Mouse (Mus musculus): ENCODE measurements around the gene Nt5dc1.
"Not testable (repeated sequence)": the region's sequence is repeated elsewhere in the genome, so short reads cannot be mapped to it uniquely, and the experiment has no call there.

Gene Nt5dc1

DNA sequence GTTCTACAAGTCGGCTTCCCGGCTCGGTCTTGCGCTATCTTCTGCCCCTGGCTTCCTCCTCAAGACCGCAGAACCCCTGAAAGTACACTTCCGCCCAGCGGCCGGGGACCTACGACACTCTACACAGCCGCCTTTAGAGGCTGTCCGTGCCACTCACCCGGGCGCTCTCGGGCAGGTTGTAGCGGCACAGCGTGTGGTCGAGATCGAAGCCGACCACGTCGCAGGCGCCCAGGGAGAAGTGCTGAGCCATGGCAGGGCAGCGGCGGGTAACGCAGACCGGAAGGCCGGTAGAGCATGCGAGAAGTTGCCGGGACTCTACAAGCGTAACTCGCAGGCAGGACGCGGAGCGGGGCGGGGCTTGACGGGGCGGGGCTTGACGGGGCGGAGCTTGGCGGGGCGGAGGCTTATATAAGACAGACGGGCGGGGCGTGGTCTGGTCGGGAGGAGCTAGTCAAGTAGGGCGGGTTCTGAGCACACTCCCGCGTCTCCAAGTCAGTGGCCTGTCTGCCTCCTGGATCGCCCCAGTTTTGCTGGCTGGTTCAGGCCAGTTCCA lies at the start of gene Nt5dc1:
Gene Nt5dc1, minus strand, starts transcription at position 349 of the 553 bp plus-strand sequence.
- peak; percentile 77 to 85 for DNase-seq (ENCODE audit: low spot score in 2 of 2)

GRCm38 (mm10) chr10:34464321-34464720 lies 46.0 kb upstream of the Nt5dc1 start:
- DNase-seq (ENCODE audit: low spot score in 2 of 2): no peak

- no peak for DNase-seq (ENCODE audit: low spot score in 2 of 2)
These were observed 43.1 kb upstream of the Nt5dc1 start for GRCm38 (mm10) chr10:34461451-34461850.

DNA sequence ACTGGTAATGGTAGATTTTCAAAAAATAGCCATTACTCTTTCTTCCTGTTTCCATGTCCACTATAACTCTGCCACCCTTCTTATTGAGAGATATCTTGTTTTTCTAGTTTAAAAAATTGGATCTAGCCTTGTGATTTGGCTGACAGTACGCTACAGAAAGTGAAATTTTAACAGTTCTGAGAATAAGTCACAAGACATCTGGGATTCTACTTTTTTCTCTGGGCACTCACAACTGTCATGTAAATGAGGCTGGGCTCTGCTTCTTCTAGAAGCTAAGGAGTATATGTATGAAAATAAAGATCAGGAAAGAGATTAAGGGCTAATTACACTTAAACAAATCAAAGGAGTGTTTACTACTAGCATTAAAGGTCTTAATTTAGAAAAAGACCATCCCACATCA lies 31.1 kb upstream of the Nt5dc1 start:
- no peak for DNase-seq (ENCODE audit: low spot score in 2 of 2)

DNA sequence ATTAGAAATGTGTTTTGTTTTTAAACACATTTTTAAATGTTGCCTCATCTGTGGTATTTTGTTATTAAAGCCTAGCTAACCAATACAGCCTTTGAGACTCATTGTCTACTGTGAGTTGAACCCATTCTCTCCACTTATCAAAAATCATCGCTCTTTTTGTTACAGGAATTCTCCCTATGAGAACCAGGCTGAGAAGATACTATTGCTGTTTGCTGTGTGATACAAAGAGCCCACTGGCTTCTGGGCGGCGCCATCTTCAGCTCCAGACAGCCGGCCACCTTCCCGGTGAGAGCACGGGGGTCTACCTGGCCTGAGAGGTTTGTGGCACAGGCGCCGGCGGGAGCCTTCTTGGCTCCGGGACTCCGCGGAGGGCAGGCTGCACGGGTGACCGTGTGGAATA lies 15.8 kb upstream of the Nt5dc1 start:
- not testable (repeated sequence) for DNase-seq (ENCODE audit: low spot score in 2 of 2)

GRCm38 (mm10) chr10:34431783-34432182 lies 13.4 kb upstream of the Nt5dc1 start:
- no peak for DNase-seq (ENCODE audit: low spot score in 2 of 2)

GRCm38 (mm10) chr10:34418794-34419193 lies 442 bp upstream of the Nt5dc1 start:
- not testable (repeated sequence) for DNase-seq (ENCODE audit: low spot score in 2 of 2)

DNA sequence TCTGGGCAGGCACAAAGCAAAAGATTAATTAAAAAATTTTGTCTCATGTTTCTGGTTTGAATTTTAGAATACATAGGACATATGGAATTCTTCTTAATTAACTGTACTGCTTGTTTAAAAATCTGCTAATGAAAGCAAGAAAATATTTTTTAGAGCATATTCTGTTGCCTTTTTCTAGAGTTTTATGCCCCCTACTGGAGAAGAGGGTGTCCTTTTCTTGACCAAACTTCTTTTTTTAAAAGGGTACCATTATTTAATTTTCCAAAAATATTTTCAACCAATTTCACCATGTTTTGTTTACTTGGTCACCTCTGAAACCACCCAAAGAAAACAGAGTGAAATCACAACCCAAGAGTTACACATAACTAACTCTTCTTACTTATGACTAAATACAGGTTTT lies 19.1 kb downstream of the Nt5dc1 start:
- DNase-seq (ENCODE audit: low spot score in 2 of 2): no peak

DNA sequence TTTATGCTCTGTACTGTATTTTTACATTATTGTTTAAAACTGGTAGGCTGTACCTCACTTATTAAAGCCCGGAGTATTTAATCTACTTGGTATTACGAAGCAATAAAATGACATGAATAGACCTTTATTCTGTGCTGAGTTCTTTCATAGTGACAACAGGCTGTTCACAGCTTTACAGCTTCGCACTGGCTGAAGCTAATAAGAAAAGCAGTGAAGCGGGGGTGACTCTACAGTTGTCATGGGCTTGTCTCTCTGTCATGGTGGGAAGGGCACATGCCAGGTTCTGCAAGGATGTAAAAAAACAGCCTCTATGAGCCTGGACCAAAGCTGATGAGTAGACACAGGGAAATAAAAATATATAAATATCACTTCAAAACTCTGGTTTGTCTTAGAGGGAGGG lies 21.4 kb downstream of the Nt5dc1 start:
- no peak for DNase-seq (ENCODE audit: low spot score in 2 of 2)

- DNase-seq (ENCODE audit: low spot score in 2 of 2): no peak
These were observed 28.7 kb downstream of the Nt5dc1 start, which contains the start of gene Col10a1 for GRCm38 (mm10) chr10:34389681-34390080. TSS of gene Col10a1 (plus strand) at chr10:34389981.

GRCm38 (mm10) chr10:34385636-34386035 lies 32.7 kb downstream of the Nt5dc1 start:
- DNase-seq (ENCODE audit: low spot score in 2 of 2): no peak

GRCm38 (mm10) chr10:34373332-34373731 lies 45.0 kb downstream of the Nt5dc1 start:
- DNase-seq (ENCODE audit: low spot score in 2 of 2): no peak

GRCm38 (mm10) chr10:34368138-34368537 lies 50.2 kb downstream of the Nt5dc1 start:
- no peak for DNase-seq (ENCODE audit: low spot score in 2 of 2)

GRCm38 (mm10) chr10:34363756-34364155 lies 54.6 kb downstream of the Nt5dc1 start:
- DNase-seq (ENCODE audit: low spot score in 2 of 2): no peak

GRCm38 (mm10) chr10:34358263-34358662 lies 60.1 kb downstream of the Nt5dc1 start:
- no peak for DNase-seq (ENCODE audit: low spot score in 2 of 2)

DNA sequence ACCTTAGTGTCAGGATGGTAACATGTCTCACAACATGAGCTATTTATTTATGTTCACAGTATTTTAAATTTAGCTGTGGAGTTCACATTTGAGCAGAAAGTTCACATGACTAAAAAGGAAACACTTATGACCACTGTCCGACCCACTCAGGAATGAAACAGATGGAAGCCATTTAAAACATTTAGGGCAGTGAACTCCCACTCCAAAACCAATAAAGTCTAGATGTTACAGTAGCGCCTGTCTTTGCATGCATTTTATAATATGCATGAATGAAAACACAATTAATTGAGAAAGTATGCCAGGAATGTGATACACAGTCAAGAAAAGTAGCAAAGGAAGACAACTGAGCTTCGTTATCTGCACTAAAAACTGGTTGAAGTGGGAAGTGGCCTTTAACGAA lies 66.2 kb downstream of the Nt5dc1 start:
- DNase-seq (ENCODE audit: low spot score in 2 of 2): no peak

DNA sequence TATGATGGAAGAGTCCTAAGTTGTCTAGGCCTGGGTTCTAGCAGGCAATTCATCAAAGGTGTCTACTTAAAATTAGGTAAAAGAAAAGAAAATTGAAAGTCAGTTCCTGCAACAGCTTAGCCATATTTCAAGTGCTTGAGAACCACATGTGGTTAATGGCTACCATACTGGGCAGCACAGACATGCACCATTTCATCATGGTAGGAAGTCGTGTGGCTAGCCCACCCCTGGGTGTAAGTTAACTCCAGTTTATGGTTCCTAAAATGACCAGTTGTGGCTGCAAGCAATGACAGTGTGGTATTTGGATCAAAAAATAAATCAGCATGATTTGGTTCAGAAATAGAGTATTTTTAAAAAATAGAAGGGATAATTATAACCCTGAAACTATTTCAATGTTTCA lies 76.5 kb downstream of the Nt5dc1 start:
- DNase-seq (ENCODE audit: low spot score in 2 of 2): no peak

GRCm38 (mm10) chr10:34341014-34341413 lies 77.3 kb downstream of the Nt5dc1 start:
- DNase-seq (ENCODE audit: low spot score in 2 of 2): no peak

GRCm38 (mm10) chr10:34328310-34328709 lies 90.0 kb downstream of the Nt5dc1 start:
- peak; percentile 25 to 47 for DNase-seq (ENCODE audit: low spot score in 2 of 2)

DNA sequence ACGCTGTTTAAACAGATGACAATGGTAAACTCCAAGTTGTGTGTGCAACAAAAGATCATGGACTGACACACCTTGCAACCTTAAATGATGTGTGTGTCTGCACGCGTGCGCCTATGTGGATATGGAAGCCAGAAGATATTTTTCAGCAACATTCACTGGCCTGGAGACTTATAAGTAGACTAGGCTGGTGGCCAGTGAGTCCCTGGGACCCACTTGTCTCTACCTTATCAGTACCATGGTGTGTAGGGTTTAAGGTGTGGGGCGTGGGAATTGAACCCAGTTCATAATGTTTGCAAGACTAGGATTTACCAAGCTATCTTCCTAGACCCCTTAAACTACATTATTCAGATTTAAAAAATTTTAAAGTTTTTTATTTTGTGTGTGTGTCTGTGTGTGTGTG lies 91.2 kb downstream of the Nt5dc1 start:
- DNase-seq (ENCODE audit: low spot score in 2 of 2): no peak

GRCm38 (mm10) chr10:34326701-34327100 lies 91.7 kb downstream of the Nt5dc1 start:
- DNase-seq (ENCODE audit: low spot score in 2 of 2): no peak

- DNase-seq (ENCODE audit: low spot score in 2 of 2): no peak
These were observed 97.5 kb downstream of the Nt5dc1 start for GRCm38 (mm10) chr10:34320809-34321208.

DNA sequence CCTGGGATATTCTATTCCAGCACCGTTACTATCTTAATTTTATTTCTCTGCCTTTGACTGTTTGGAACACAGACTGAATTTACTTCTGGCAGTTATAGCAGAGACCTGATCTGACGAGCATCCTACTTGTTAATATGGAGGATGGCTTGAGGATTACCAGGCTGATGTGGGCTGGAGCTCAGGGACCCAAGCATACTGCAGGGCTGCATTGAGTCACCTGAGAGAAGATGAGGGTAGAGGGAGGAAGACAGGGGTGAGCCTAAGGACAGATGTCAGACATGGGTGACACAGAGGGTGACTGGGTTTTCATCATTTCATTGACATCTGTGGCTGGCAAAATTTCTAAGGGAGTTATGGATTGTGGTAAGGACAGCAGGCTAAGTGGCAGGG lies 101.1 kb downstream of the Nt5dc1 start:
- DNase-seq (ENCODE audit: low spot score in 2 of 2): no peak

DNA sequence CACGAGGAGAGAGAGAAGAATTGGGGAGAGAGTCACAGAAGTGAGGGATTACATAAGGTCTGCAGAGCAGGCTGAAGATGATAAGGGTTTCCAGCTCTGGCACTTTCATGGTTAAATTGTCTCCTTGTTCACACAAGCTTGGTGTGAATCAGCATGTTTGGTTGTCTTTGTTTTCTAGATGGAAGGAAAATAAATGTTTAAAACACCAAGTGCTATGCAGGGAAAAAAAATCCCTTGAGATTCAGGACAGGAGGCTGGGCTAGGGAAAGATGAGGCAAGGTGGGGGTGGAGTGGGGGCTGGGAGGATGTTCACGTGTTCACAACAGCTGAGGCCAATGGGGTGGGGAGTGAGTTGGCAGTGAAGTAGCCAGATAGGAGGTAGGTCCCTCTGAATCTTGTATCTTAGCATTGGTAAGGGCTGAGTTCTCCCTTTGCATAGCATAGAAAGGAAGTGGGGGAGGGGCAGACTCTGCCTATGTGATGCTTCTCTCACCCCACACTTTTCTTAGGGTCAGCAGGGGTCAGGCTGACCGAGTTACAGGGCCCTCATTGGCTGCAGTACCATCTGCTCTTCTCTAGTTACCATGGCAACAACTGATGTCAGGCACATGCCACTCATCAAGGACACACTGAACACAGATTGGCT lies 101.7 kb downstream of the Nt5dc1 start:
- DNase-seq (ENCODE audit: low spot score in 2 of 2): peak; percentile 57 to 78
